Mouse (Mus musculus): ENCODE results near the gene Fam45a. TPM values are rescaled to one million over a fixed set of nuclear protein-coding genes. Genes with fewer than 3 reads are reported as not detected.

The Fam45a gene
- total and polyA plus RNA-seq, 3 experiments: 16.2 to 35.2 (median 24.4) TPM

GRCm38 (mm10) chr19:60804903-60805302 is 6.5 kb upstream of the Fam45a start:
- dilution Hi-C loops (cut with MboI; ENCODE audit: extremely low pct_ligation_motif_present, extremely low pct_unique_long_range_greater_than_20kb, low sequenced_read_pairs): no loop called here

GRCm38 (mm10) chr19:60809927-60810326 is 1.5 kb upstream of the Fam45a start:
- Histone ChIP-seq H3K4me1 (ENCODE audit: control insufficient read depth in 1 of 2, insufficient read depth in 2 of 2) (peaks cover 0 to 13% of the 10 kb centered on the region in 2 experiments; a peak in 2 of 4 replicates), H3K27me3 (replicated peaks) (no peaks in the 10 kb centered on the region), H3K9me3 (replicated peaks; ENCODE audit: low read length) (no peaks in the 10 kb centered on the region), H3K9ac (ENCODE audit: insufficient read depth, low read depth) (no peak overlapping the region), H3K27ac (ENCODE audit: insufficient read depth, low read depth) (no peak overlapping the region), H3K4me2 (ENCODE audit: insufficient read depth, low read depth, poor library complexity, severe bottlenecking) (no peak overlapping the region), H3K36me3 (replicated peaks in 1 of 2; ENCODE audit: control insufficient read depth in 1 of 2, insufficient read depth in 1 of 2, low read length in 1 of 2) (peaks cover 4 to 10% of the 10 kb centered on the region in 2 experiments), H3K79me2 (replicated peaks; ENCODE audit: control insufficient read depth, extremely low read depth, insufficient read depth, poor library complexity, severe bottlenecking) (peaks cover 16% of the 10 kb centered on the region), H3K4me3 (replicated peaks in 1 of 3; ENCODE audit: low read depth in 2 of 3, low read length in 2 of 3, poor library complexity in 1 of 3) (no peak overlapping the region)
- TF ChIP-seq ETS1 (conservative IDR thresholded peaks at IDR 0.05; ENCODE audit: low read depth, low read length) (no peak), USF1 (IDR thresholded peaks at IDR 0.05; ENCODE audit: low read depth, low read length) (no peak), RAD21 (IDR thresholded peaks at IDR 0.05; ENCODE audit: low read depth, low read length) (no peak), CTCF (conservative IDR thresholded peaks at IDR 0.05 in 1 of 2, IDR thresholded peaks at IDR 0.05 in 1 of 2; ENCODE audit: low read depth in 2 of 2, low read length in 2 of 2) (no peak), MYC (IDR thresholded peaks at IDR 0.05; ENCODE audit: low read depth, low read length) (no peak), POLR2AphosphoS2 (IDR thresholded peaks at IDR 0.05; ENCODE audit: low read depth, low read length) (no peak), NELFE (IDR thresholded peaks at IDR 0.05; ENCODE audit: low read depth, low read length) (no peak), JUND (conservative IDR thresholded peaks at IDR 0.05; ENCODE audit: low read depth, low read length) (no peak), GABPA (IDR thresholded peaks at IDR 0.05; ENCODE audit: insufficient replicate concordance, low read depth, low read length) (no peak), SMC3 (IDR thresholded peaks at IDR 0.05; ENCODE audit: low read depth, low read length) (no peak), UBTF (IDR thresholded peaks at IDR 0.05; ENCODE audit: low read depth, low read length) (no peak), ZMIZ1 (IDR thresholded peaks at IDR 0.05; ENCODE audit: low read depth, low read length) (no peak), ELF1 (IDR thresholded peaks at IDR 0.05; ENCODE audit: low read depth, low read length) (no peak)
- dilution Hi-C loops (cut with MboI; ENCODE audit: extremely low pct_ligation_motif_present, extremely low pct_unique_long_range_greater_than_20kb, low sequenced_read_pairs) (no loop called here), in situ Hi-C loops (cut with MboI; ENCODE audit: low pct_ligation_motif_present, low pct_unique_long_range_greater_than_20kb, low sequenced_read_pairs) (no loop called here)
- no peak for DNase-seq (ENCODE audit: extremely low read depth)

More at GRCm38 (mm10) chr19:60804903-60805302, 6.5 kb upstream of the Fam45a start:
- DNase-seq (ENCODE audit: extremely low read depth): no peak
- Histone ChIP-seq H3K79me2 (replicated peaks; ENCODE audit: control insufficient read depth, extremely low read depth, insufficient read depth, poor library complexity, severe bottlenecking) (no peaks in the 10 kb centered on the region), H3K27me3 (replicated peaks) (peaks cover 1% of the 10 kb centered on the region), H3K4me2 (ENCODE audit: insufficient read depth, low read depth, poor library complexity, severe bottlenecking) (no peak overlapping the region), H3K9me3 (replicated peaks; ENCODE audit: low read length) (no peaks in the 10 kb centered on the region), H3K9ac (ENCODE audit: insufficient read depth, low read depth) (no peak overlapping the region), H3K36me3 (replicated peaks in 1 of 2; ENCODE audit: control insufficient read depth in 1 of 2, insufficient read depth in 1 of 2, low read length in 1 of 2) (no peaks in the 10 kb centered on the region), H3K27ac (ENCODE audit: insufficient read depth, low read depth) (no peak overlapping the region), H3K4me3 (replicated peaks in 1 of 3; ENCODE audit: low read depth in 2 of 3, low read length in 2 of 3, poor library complexity in 1 of 3) (no peak overlapping the region), H3K4me1 (ENCODE audit: control insufficient read depth in 1 of 2, insufficient read depth in 2 of 2) (no peaks in the 10 kb centered on the region)
- in situ Hi-C loops (cut with MboI; ENCODE audit: low pct_ligation_motif_present, low pct_unique_long_range_greater_than_20kb, low sequenced_read_pairs): no loop called here
- TF ChIP-seq USF2 (conservative IDR thresholded peaks at IDR 0.05; ENCODE audit: low read depth, low read length) (no peak), SIN3A (IDR thresholded peaks at IDR 0.05; ENCODE audit: low read length) (no peak), USF1 (IDR thresholded peaks at IDR 0.05; ENCODE audit: low read depth, low read length) (no peak), ZNF384 (IDR thresholded peaks at IDR 0.05; ENCODE audit: low read depth, low read length) (no peak), EP300 (IDR thresholded peaks at IDR 0.05; ENCODE audit: low read length) (no peak)

Data from CH12.LX (cell line).